In the genomic region with DNA sequence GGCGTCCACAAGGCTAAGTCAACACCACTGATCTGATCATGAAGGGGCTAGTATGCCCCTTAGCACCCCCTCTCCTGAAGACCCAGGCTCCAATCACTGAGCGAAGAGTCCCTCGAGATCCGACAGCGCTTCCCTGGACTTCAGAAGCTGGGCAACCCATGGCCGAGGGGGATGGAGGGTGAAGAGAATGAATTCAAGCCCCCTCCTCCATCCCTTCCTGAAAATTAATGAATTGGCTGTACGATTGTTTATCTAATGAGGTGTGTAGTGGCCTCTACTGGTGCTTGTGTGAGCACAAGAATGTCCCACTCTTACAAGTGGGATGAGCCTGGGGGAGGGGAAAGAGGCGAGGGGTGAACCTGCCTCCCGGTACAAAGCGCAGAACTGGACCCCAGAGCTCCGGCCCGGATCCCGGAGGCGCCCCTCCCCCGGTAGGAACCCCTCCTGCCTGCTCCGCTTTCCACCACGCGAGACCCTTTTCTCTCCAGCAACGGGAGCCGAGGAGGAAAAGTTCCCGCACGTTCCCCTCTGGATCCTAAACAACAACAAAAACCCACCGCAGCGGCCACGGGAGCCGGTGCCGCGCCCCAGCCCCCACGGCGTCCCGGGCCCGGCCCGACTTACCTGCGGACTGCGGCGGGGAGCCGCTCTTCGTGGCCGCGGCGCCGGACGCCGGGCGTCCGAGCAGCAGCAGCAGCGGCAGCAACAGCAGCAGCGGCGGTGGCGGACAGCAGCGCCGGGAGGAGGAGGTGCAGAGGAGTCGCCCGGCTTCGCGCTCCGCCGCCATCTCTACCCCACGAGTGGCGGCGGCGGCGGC, we compare ENCODE assay signal across 8 mouse cellular contexts. TPM values are rescaled to one million over a fixed set of nuclear protein-coding genes. Genes with fewer than 3 reads are reported as not detected.
DNase-seq lines count a peak whose midpoint lies in the region; ATAC-seq and TF ChIP-seq lines count a peak whose summit lies in the region.

No protein-coding gene starts in this region.

- H3K27ac ChIP-seq in cerebellum, adult 2 months (ENCODE audit: insufficient read depth, low read length): peak overlapping the region; percentile 75
- peak overlapping the region; percentile 99 for H3K27ac ChIP-seq in hindbrain, embryonic 14.5 days

- H3K9ac ChIP-seq in hindbrain, embryonic 14.5 days: peak overlapping the region; percentile 93

- DNase-seq in R1 (ENCODE audit: low read depth, low spot score): peak; percentile 81
- DNase-seq in cerebellum, adult 2 months: peak in 1 of 2 experiments; percentile 51
- DNase-seq in frontal cortex, postnatal 10 days (ENCODE audit: low spot score in 2 of 2): peak; percentile 42 to 46
- peak; percentile 63 for DNase-seq in hindbrain, embryonic 14.5 days (ENCODE audit: low spot score)
- peak; percentile 37 to 42 for DNase-seq in left cerebral cortex, adult 8-10 months (ENCODE audit: low spot score in 2 of 2)
- peak; percentile 41 for DNase-seq in lung, postnatal 36 days
- DNase-seq in right cerebral cortex, postnatal 25 days: peak; percentile 10
- DNase-seq in B cell, adult 2 months: no peak

- ATAC-seq in hindbrain, embryonic 14.5 days (ENCODE audit: low FRiP score): peak; percentile 42

- TF ChIP-seq POLR2A in cerebellum, adult 2 months (IDR thresholded peaks at IDR 0.05; ENCODE audit: borderline replicate concordance, insufficient read depth, low read length): no peak

- H3K4me3 ChIP-seq in cerebellum, adult 2 months (replicated peaks; ENCODE audit: insufficient read depth, low read depth, low read length): peak overlapping the region; percentile 57
- peak overlapping the region; percentile 99 for H3K4me3 ChIP-seq in hindbrain, embryonic 14.5 days (replicated peaks; ENCODE audit: low read length)

- H3K27me3 ChIP-seq in cerebellum, adult 2 months (ENCODE audit: control insufficient read depth, insufficient read depth, low read length): no peaks in the 10 kb centered on the region
- H3K27me3 ChIP-seq in hindbrain, embryonic 14.5 days (ENCODE audit: control insufficient read depth, insufficient read depth, low read length): no peaks in the 10 kb centered on the region

- TF ChIP-seq CTCF in cerebellum, adult 2 months (IDR thresholded peaks at IDR 0.05; ENCODE audit: borderline replicate concordance, insufficient read depth, low read depth, low read length): peak; percentile 18; the same call in 1 of the 2 replicates

- no peaks in the 10 kb centered on the region for H3K36me3 ChIP-seq in hindbrain, embryonic 14.5 days (replicated peaks; ENCODE audit: control insufficient read depth, insufficient read depth)

- 2% methylated on average over 61 of the region's 63 CpGs for WGBS in cerebellum, adult 2 months
- under 1% methylated on average over 61 of the region's 63 CpGs for WGBS in hindbrain, embryonic 14.5 days

- H3K9me3 ChIP-seq in hindbrain, embryonic 14.5 days (ENCODE audit: control insufficient read depth, low read length): no peaks in the 10 kb centered on the region

- peak overlapping the region; percentile 84 for H3K4me2 ChIP-seq in hindbrain, embryonic 14.5 days (replicated peaks)

- H3K4me1 ChIP-seq in cerebellum, adult 2 months (ENCODE audit: control insufficient read depth, insufficient read depth, low read length): no peaks in the 10 kb centered on the region; the same call in 1 of the 2 replicates
- H3K4me1 ChIP-seq in hindbrain, embryonic 14.5 days (replicated peaks; ENCODE audit: control insufficient read depth, insufficient read depth, low read length): peaks cover 21% of the 10 kb centered on the region

RNA-seq across cellular contexts. Expression of a gene that starts 0.7 kb away (rescaled TPM):
- polyA plus RNA-seq in cerebellum, adult 2 months (2012; rRNA removed): 37.6 and 38.7 TPM in 2 replicates
- 62.1 and 66.9 TPM in 2 replicates for polyA plus RNA-seq in hindbrain, embryonic 14.5 days (2014; fragmentation: Nextera tagmentation; extraction: Ambion mirVana)
- total RNA-seq in left cerebral cortex, adult 8-10 months (2022): 10 to 100 TPM; 74.2 to 81.5 (median 78.4) TPM

Comparison
In these comparisons a context has a peak if more than half of its experiments do, and no peak if none do; other contexts are left out.
1. DNase-seq: peak in R1 (single experiment), frontal cortex, postnatal 10 days (2 of 2), hindbrain, embryonic 14.5 days (single experiment), left cerebral cortex, adult 8-10 months (2 of 2), lung, postnatal 36 days (single experiment) and right cerebral cortex, postnatal 25 days (single experiment); none in B cell, adult 2 months (0 of 2).